In genomic region chr5:90156522-90156921, GRCm38 (mm10) we compare ENCODE assay signal across 33 mouse cellular contexts.
"Had no signal": no experiment of that assay in that cellular context is flagged by ENCODE, and none has a peak within 500 bp of the region (broad histone marks: within the 10 kb centered on the region; RNA-seq: fewer than 3 reads in every experiment).

No protein-coding gene starts in this region.

- H3K4me3 ChIP-seq: heart, embryonic 13.5 days; heart, embryonic 15.5 days; hindbrain, embryonic 10.5 days; hindbrain, embryonic 12.5 days; hindbrain, embryonic 13.5 days; hindbrain, embryonic 15.5 days; intestine, embryonic 15.5 days; kidney, embryonic 15.5 days; layer of hippocampus, adult 2 months; left cerebral cortex, adult 2 months had no signal

- H3K27me3 ChIP-seq: heart, embryonic 13.5 days; heart, embryonic 15.5 days; hindbrain, embryonic 12.5 days; hindbrain, embryonic 13.5 days; hindbrain, embryonic 15.5 days; intestine, embryonic 15.5 days; kidney, embryonic 15.5 days had no signal

- H3K9me3 ChIP-seq: heart, embryonic 13.5 days; heart, embryonic 15.5 days; hindbrain, embryonic 10.5 days; hindbrain, embryonic 12.5 days; hindbrain, embryonic 13.5 days; hindbrain, embryonic 15.5 days; intestine, embryonic 15.5 days; kidney, embryonic 15.5 days had no signal

- H3K36me3 ChIP-seq: heart, embryonic 13.5 days; heart, embryonic 15.5 days; hindbrain, embryonic 10.5 days; hindbrain, embryonic 12.5 days; hindbrain, embryonic 13.5 days; hindbrain, embryonic 15.5 days; intestine, embryonic 15.5 days; kidney, embryonic 15.5 days had no signal

- DNase-seq: heart, postnatal 10 days; heart, postnatal 14 days; heart, postnatal 36 days; heart, postnatal 4 days; kidney, adult 11 months; kidney, adult 18-20 months; kidney, adult 2 months; kidney, adult 8-10 months; kidney, adult 9 months; kidney, postnatal 10 days; kidney, postnatal 14 days; kidney, postnatal 25 days; kidney, postnatal 36 days; kidney, postnatal 4 days; layer of hippocampus, adult 9-11 months; layer of hippocampus, postnatal 36 days had no signal

- H3K27ac ChIP-seq: heart, embryonic 13.5 days; heart, embryonic 15.5 days; hindbrain, embryonic 10.5 days; hindbrain, embryonic 12.5 days; hindbrain, embryonic 13.5 days; hindbrain, embryonic 14.5 days; hindbrain, embryonic 15.5 days; hindbrain, postnatal 0 days; intestine, embryonic 15.5 days; kidney, embryonic 15.5 days; kidney, postnatal 0 days; layer of hippocampus, adult 2 months; left cerebral cortex, adult 2 months had no signal

- H3K9ac ChIP-seq: heart, embryonic 13.5 days; heart, embryonic 15.5 days; hindbrain, embryonic 12.5 days; hindbrain, embryonic 13.5 days; hindbrain, embryonic 14.5 days; hindbrain, embryonic 15.5 days; intestine, embryonic 15.5 days; kidney, embryonic 15.5 days had no signal

- H3K4me2 ChIP-seq: heart, embryonic 13.5 days; heart, embryonic 15.5 days; hindbrain, embryonic 12.5 days; hindbrain, embryonic 13.5 days; hindbrain, embryonic 14.5 days; hindbrain, embryonic 15.5 days; intestine, embryonic 15.5 days; kidney, embryonic 15.5 days had no signal

- ATAC-seq: hindbrain, embryonic 16.5 days; hindbrain, postnatal 0 days; inflammation-experienced regulatory T-cells, adult 6 months; intestine, embryonic 15.5 days; intestine, embryonic 16.5 days; intestine, postnatal 0 days had no signal

- H3K4me1 ChIP-seq: heart, embryonic 13.5 days; heart, embryonic 15.5 days; hindbrain, embryonic 10.5 days; hindbrain, embryonic 12.5 days; hindbrain, embryonic 13.5 days; hindbrain, embryonic 15.5 days; intestine, embryonic 15.5 days; kidney, embryonic 15.5 days had no signal
